Mouse (Mus musculus) lung, embryonic 14.5 days (tissue): ENCODE results near the gene Elane. TPM values are rescaled to one million over a fixed set of nuclear protein-coding genes. Genes with fewer than 3 reads are reported as not detected.

Source experiments
- ATAC-seq: fragments of 200-750 bp; cut with Nextera tagmentation; 2 replicates; pipeline ENCODE4 v1.8.0; 2017; ENCODE audit warnings: mild to moderate bottlenecking, moderate TSS enrichment, moderate library complexity; ENCODE audit not compliant: insufficient read depth
- DNase-seq: peaks from one replicate; pipeline ENCODE4 v3.0.0-alpha.2; 2015
- H3K27ac ChIP-seq: fragments of 300-500 bp; sonication (generic); 2 replicates; pipeline ENCODE4 v1.5.1; 2014; ENCODE audit warnings: low read depth, mild to moderate bottlenecking, moderate library complexity
- H3K27me3 ChIP-seq: fragments of 300-500 bp; sonication (generic); 2 replicates; pipeline ENCODE4 v1.6.1; 2014; ENCODE audit warnings: low read length, control low read depth; ENCODE audit not compliant: insufficient read depth
- H3K36me3 ChIP-seq: fragments of 300-500 bp; sonication (generic); 2 replicates; pipeline ENCODE4 v1.6.1; 2014; ENCODE audit warnings: control low read depth; ENCODE audit not compliant: insufficient read depth
- H3K4me1 ChIP-seq: fragments of 300-500 bp; sonication (generic); 2 replicates; pipeline ENCODE4 v1.6.1; 2014; ENCODE audit warnings: antibody characterized with exemption, control low read depth; ENCODE audit not compliant: insufficient read depth
- H3K4me2 ChIP-seq: fragments of 300-500 bp; sonication (generic); 2 replicates; pipeline ENCODE4 v1.6.1; 2014; ENCODE audit warnings: mild to moderate bottlenecking
- H3K4me3 ChIP-seq: fragments of 300-500 bp; sonication (generic); 2 replicates; pipeline ENCODE4 v1.5.1; 2014; ENCODE audit warnings: low read depth, low read length
- H3K9ac ChIP-seq: fragments of 300-500 bp; sonication (generic); 2 replicates; pipeline ENCODE4 v1.6.1; 2014
- H3K9me3 ChIP-seq: fragments of 300-500 bp; sonication (generic); 2 replicates; pipeline ENCODE4 v1.6.1; 2016; ENCODE audit warnings: low read depth, low read length, control low read depth
- CTCF ChIP-seq: IDR thresholded peaks from 2 replicates; pipeline ENCODE4 v1.5.1; 2016; ENCODE audit warnings: antibody characterized with exemption, low read depth
- WGBS: fragments of 180-500 bp; shearing (Covaris S2); extraction: QIAGEN DNeasy Blood & Tissue Kit; methylation state at CpG from one replicate; pipeline ENCODE4 v1.1.7; 2014; 5-methylcytosine and 5-hydroxymethylcytosine counted together
- polyA plus RNA-seq: library from polyadenylated mRNA; unstranded; fragments of >200 nt; fragmentation: Nextera tagmentation; extraction: Ambion mirVana; gene quantifications from 2 replicates; pipeline ENCODE4 v1.2.1, GENCODE M21; 2014

Gene Elane
- polyA plus RNA-seq, 1 experiment from 2014 or later = 0.18 TPM

DNA sequence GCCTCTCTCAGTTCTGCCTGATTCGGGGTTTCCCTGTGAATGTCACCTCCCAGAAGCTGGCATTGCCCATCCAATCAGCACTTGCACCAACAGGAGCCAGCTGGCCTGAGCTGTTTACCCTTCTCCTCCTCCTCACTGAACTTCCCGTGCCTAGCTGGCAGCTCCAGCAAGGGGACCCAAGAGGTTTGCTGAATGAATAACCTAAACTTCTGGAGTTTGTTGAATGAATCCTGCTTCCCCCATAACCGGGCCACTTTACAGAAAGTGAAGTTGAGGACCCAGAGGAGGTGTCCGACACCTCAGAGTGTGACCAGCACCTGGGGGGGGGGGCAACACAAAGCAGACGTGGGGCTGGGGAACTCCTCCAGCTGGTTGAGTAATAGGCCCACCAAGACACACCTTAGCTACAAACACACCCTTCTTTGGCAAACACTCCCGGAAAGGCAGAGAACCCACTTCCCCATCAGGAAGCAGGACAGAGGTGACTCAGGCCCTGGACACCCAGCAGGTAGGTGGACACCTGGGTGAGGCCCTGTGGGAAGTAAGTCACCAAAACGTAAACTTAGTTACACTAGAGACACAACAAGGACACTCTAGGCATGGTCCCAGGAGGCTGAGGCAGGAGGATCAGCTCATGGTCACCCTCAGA is 29.0 kb downstream of the Elane start:
- DNase-seq = no peak
- Histone ChIP-seq H3K4me2 (peak overlapping the region; percentile 97), H3K9ac (0 out of 2 replicates have a peak overlapping the region, but pooled peaks have one; percentile 22), H3K36me3 (peaks cover 19% of the 10 kb centered on the region), H3K9me3 (no peaks in the 10 kb centered on the region), H3K27me3 (peaks cover 28% of the 10 kb centered on the region), H3K4me1 (0 out of 2 replicates have a peak, but pooled peaks cover 5% of the 10 kb centered on the region), H3K4me3 (peak overlapping the region; percentile 84; the same call in 1 of the 2 replicates), H3K27ac (no peak overlapping the region)
- TF ChIP-seq CTCF = no peak
- 59% methylated on average over 7 of the region's 7 CpGs for WGBS
- ATAC-seq = no peak

DNA sequence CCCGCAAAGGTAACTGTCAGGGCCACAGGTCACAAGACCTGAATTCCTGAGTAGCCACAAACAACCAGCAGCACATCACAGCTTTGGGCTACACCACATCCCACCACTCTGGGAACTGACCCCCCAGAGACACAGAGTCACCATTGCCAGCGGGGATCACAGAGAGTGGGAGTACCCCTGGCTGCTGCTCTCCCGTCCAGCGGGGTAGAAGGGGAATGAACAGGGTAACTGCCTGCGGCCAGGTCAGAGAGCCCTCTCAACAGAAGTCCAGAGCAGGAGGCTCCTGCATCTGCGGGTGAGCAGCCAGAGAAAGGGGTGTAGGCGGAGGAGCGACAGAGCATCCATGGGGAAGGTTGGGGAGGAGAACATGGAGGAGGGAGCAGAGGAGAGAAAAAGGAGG is 30.0 kb downstream of the Elane start:
- ATAC-seq = no peak
- DNase-seq = no peak

DNA sequence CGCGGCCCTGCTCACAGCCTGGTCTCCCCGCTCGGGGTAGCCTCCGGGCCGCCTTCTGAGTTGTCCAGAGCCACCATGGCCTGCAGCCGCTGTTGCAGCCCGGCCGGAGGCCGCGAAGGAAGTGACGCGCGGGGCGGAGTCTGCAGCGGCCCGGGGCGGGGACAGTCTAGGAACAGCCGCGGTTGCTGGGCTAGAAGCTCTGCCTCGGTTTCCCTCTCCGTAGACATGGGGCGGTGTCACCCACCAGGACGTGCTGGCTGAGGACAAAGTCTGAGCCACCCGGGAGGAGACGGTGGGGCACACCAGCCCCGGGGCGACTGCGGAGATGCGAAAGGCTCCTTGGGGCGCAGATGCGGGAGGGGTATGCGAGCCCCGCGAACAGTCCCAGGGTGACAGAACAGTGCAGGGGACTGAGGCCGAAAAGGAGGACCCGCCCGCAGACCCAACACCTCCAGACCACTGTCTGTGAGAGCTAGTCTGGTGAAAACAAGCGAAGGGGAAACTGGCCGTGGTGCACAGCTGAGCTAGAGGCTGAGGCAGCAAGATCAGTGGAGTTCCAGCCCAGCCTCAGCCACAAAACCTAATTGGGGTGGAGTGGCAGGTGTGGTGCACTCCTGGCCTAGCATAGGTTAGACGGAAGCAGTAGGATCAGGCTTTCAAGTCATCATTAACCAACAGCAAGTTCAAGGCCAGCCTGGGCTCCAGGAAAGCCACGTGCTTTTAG is 30.9 kb downstream of the Elane start, which contains the start of gene Kiss1r:
Kiss1r (plus strand) TSS at position 164 of the 724 bp plus-strand sequence.
- peak within 1 kb of the TSS; percentile 84 for H3K4me3 ChIP-seq
- DNase-seq (peak; percentile 92), ATAC-seq (peak; percentile 83)
- peak within 1 kb of the TSS; percentile 97 for H3K4me2 ChIP-seq
- no peaks in the 10 kb centered on the region for H3K9me3 ChIP-seq
- TF ChIP-seq CTCF = no peak
- peaks cover 47% of the 10 kb centered on the region for H3K27me3 ChIP-seq
- peaks cover 5% of the 10 kb centered on the region; the same call in 1 of the 2 replicates for H3K4me1 ChIP-seq
- peak within 1 kb of the TSS; percentile 83 for H3K27ac ChIP-seq
- 2% methylated on average over 41 of the region's 42 CpGs for WGBS
- peak within 1 kb of the TSS; percentile 93 for H3K9ac ChIP-seq
- H3K36me3 ChIP-seq = peaks cover 7% of the 10 kb centered on the region; the same call in 1 of the 2 replicates

More for the DNA sequence above, 30.0 kb downstream of the Elane start:
- Histone ChIP-seq H3K4me1 (peaks cover 5% of the 10 kb centered on the region; the same call in 1 of the 2 replicates), H3K4me2 (peak overlapping the region; percentile 97), H3K27ac (peak overlapping the region; percentile 83; the same call in 1 of the 2 replicates), H3K9ac (peak overlapping the region; percentile 93), H3K9me3 (no peaks in the 10 kb centered on the region), H3K27me3 (peaks cover 38% of the 10 kb centered on the region), H3K36me3 (peaks cover 16% of the 10 kb centered on the region), H3K4me3 (peak overlapping the region; percentile 84)
- no peak for TF ChIP-seq CTCF
- 6% methylated on average over 8 of the region's 8 CpGs for WGBS

DNA sequence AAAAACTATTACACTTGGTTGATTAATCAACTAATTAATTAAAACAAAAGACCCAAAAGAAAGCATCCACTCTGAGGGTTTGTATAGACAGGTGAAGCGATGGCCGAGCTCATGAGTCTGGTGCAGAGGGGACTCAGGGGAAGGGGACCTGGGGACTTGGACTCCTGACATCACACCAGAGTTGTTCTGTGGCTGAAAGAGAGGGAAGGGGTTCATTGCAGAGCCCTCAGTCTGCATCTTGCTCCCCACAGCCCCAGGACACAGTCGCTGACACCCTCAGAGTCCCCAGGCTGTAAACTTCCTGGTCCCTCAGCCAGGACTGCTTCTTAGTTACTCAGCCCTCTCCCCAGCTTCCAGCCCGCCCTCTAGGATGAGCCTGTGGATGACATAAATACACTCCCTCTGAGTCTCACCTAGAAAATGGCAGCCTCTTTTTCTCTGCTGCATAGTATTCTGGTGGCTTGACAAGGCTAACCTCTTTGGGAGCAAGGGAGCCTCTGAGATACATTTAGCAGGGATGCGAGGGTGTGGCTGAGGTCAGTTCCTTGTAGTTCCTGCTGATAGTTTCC is 31.6 kb downstream of the Elane start:
- WGBS = 66% methylated on average over 5 of the region's 5 CpGs
- Histone ChIP-seq H3K4me2 (peak overlapping the region; percentile 97), H3K4me3 (peak overlapping the region; percentile 84), H3K4me1 (peaks cover 5% of the 10 kb centered on the region; the same call in 1 of the 2 replicates), H3K27ac (no peak overlapping the region), H3K27me3 (peaks cover 53% of the 10 kb centered on the region), H3K9me3 (no peaks in the 10 kb centered on the region), H3K36me3 (0 out of 2 replicates have a peak, but pooled peaks cover under 1% of the 10 kb centered on the region), H3K9ac (peak overlapping the region; percentile 93; the same call in 1 of the 2 replicates)
- no peak for DNase-seq
- ATAC-seq = no peak
- no peak for TF ChIP-seq CTCF

DNA sequence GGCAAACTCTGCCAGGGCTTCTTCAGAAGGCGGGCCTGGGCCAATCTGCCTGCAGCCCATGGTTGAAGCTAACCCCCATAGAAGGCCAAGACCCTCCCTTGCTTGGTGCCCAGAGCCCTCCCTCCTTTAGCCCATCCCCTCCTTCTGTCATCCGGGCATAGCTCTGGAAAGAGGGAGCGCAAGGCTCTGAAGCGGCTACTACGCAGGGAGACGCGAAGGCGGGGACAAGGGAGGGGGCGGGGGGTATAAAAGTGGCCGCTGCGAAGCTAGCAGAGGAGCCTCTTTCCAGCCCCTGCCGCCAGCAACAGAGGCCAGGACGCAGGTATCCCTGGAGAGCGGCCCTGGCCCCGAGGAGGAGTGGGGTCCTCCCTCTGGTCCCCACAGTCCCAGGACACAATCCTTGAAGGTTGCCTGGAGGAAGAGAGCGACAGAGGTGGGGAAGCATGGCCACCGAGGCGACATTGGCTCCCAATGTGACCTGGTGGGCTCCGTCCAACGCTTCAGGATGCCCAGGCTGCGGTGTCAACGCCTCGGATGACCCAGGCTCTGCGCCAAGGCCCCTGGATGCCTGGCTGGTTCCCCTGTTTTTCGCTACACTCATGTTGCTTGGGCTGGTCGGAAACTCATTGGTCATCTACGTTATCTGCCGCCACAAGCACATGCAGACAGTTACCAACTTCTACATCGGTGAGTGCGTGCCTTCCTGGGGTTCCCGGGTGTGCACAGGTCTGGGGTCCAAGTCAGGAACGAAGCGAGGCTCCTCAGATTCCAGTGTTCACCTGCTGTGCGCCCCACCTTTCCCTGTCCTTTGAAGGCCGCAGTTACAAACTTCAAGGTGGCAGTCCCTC is 32.4 kb downstream of the Elane start:
- no peaks in the 10 kb centered on the region for H3K9me3 ChIP-seq
- peaks cover 5% of the 10 kb centered on the region; the same call in 1 of the 2 replicates for H3K4me1 ChIP-seq
- ATAC-seq (no peak; the same call in 1 of the 2 replicates), DNase-seq (peak; percentile 51)
- peak overlapping the region; percentile 84 for H3K4me3 ChIP-seq
- peaks cover 61% of the 10 kb centered on the region for H3K27me3 ChIP-seq
- H3K27ac ChIP-seq = no peak overlapping the region
- H3K9ac ChIP-seq = peak overlapping the region; percentile 10
- peak overlapping the region; percentile 97 for H3K4me2 ChIP-seq
- no peak for TF ChIP-seq CTCF
- H3K36me3 ChIP-seq = no peaks in the 10 kb centered on the region
- 7% methylated on average over 35 of the region's 35 CpGs for WGBS

DNA sequence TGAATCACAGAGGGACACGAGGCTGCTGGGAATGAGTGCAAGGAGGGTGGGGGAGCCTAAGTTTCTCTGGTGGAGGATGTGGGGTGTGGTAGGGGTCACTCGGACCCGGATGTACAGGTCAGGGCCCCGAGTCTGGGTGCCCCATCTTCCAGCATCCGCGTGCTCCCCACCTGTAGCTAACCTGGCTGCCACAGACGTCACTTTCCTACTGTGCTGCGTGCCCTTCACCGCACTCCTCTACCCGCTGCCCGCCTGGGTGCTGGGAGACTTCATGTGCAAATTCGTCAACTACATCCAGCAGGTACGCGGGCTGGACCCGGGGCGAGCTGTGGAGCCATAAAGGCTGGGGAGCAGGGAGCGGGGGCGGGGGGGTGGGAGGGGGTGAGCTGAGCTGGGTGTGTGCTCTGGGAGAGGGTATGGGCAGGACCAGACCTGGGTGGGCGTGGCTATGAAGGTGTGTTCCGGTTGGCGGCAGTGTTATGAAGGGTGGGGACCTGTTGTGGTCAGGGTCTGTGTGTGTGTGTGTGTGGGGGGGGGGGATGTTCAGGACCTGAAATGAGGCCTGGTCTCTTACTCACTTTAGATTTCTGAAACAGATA is 33.3 kb downstream of the Elane start:
- Histone ChIP-seq H3K4me1 (peaks cover 5% of the 10 kb centered on the region; the same call in 1 of the 2 replicates), H3K4me3 (peak overlapping the region; percentile 22), H3K4me2 (peak overlapping the region; percentile 48), H3K27me3 (peaks cover 61% of the 10 kb centered on the region), H3K27ac (no peak overlapping the region), H3K36me3 (no peaks in the 10 kb centered on the region), H3K9me3 (no peaks in the 10 kb centered on the region), H3K9ac (peak overlapping the region; percentile 23)
- 4% methylated on average over 21 of the region's 21 CpGs for WGBS
- ATAC-seq (no peak), DNase-seq (no peak)
- TF ChIP-seq CTCF = no peak
